Mouse (Mus musculus): ENCODE measurements at regions not wholly inside any gene's neighbourhood (a gene's known extent, or its start where the extent isn't known, plus 50 kb on each side); places are given as distances from the start of the nearest gene placed in this dataset.
"Not testable (repeated sequence)": the region's sequence is repeated elsewhere in the genome, so short reads cannot be mapped to it uniquely, and the experiment has no call there.

GRCm38 (mm10) chr2:135525779-135526178 lies 133.0 kb upstream of the Plcb4 start:
- DNase-seq (ENCODE audit: extremely low spot score in 1 of 2, low spot score in 2 of 2) = no peak
- intact Hi-C loops (cut with DNase I) = no loop called here

DNA sequence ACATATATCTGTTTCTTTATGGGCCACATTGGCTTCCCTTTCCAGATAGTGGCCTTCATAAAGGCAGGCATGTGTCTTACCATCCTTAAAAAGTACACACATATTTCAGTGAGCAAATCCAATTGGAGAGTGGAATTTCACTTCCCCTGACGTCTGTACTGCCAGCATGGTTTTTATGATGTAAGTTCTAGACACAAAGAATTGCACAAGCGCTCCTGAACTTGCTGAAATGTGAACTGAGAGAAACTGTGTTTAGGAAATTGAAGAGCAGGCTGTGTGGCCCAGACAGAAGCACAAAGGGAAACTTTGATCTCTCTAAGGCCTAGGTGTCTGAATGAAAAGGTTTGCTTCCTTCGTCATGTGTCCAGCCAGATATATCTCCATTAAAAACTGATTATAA lies 129.2 kb upstream of the Plcb4 start:
- DNase-seq (ENCODE audit: extremely low spot score in 1 of 2, low spot score in 2 of 2) = no peak
- intact Hi-C loops (cut with DNase I) = no loop called here

DNA sequence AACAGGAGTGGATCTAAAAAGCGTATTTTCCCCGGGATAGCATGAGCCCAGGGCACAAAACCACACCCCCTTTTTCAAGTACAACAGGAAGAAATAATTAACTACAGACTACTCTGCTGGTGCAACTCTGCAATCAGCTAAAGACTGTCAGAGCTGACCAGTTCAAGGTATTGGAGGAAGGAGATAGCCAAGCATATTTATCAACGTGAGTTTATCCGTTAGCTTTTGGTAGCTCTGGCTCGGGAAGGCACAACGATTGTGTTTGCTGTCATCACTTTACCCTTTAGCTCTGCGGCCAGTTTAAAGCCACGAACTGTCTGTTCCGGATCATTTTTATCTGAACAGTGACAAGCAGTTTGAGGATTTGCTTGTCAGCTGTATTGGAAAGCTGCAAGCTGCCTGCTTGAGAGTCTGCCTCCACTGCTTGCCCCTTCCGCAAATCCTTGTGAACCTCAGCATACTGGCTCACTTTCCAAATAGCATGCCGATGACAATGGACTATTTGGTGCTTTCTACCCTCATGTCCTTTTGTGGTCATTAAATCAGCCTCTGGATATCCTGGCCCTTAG lies 122.4 kb upstream of the Plcb4 start:
- DNase-seq (ENCODE audit: extremely low spot score in 1 of 2, low spot score in 2 of 2) = no peak
- intact Hi-C loops (cut with DNase I) = no loop called here

DNA sequence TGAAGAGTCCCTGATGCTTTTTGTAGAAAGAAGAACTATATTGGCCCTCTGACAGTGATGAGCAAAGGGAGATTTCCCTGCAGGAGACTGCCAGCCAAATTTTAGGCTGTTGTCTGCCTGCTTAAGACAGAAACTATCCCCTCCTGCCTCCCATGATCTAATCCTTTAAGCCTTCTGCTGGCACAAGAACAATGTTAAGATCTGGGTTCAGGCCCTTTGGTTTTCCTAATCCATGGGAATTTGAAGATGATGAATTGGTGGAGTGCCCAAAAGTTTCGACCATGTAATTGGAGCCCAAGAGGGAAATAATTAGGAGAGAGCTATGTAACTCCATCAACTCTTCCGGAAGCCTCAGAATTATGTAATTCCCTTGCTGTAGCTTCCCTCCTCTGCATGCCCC lies 120.8 kb upstream of the Plcb4 start:
- intact Hi-C loops (cut with DNase I) = no loop called here
- no peak for DNase-seq (ENCODE audit: extremely low spot score in 1 of 2, low spot score in 2 of 2)

DNA sequence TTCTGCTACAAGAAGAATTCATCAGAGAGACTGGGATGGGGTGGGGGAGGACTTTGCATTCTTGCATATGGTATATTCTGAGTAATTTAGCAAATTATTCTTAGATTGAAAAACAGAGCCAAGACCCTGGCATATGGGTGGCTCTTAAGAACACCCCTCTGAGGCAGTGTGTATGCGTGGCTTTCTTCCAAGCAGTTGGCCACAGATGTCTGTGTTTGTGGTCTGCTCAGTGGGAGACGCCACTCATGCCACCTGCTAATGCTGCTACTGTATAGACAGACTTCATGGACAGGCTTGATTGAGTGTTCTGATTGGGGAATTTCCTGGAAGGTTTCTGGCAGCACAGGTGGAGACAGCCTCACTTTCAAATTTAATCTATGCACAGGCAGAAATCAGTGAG lies 117.8 kb upstream of the Plcb4 start:
- peak; percentile 27 to 38 for DNase-seq (ENCODE audit: extremely low spot score in 1 of 2, low spot score in 2 of 2)
- intact Hi-C loops (cut with DNase I) = no loop called here

GRCm38 (mm10) chr2:135541930-135542329 lies 116.9 kb upstream of the Plcb4 start:
- DNase-seq (ENCODE audit: extremely low spot score in 1 of 2, low spot score in 2 of 2) = no peak
- intact Hi-C loops (cut with DNase I) = no loop called here

DNA sequence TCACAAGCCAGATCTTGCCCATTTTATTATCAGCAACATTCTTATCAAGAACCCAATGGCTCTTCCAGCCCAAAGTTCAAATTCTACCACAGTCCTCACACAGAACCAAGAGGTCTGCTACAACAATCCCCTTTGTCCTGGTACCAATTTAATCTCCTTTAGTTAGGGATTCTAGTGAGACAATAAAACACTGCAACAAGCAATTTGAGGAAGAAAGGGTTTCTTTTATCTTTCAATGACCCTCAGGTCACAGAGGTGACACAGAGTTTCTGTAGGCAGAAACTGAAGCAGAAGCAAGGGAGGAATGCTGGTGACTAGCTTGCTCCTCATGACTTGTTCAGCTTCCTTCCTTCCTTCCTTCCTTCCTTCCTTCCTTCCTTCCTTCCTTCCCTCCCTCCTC lies 113.9 kb upstream of the Plcb4 start:
- no peak for DNase-seq (ENCODE audit: extremely low spot score in 1 of 2, low spot score in 2 of 2)
- intact Hi-C loops (cut with DNase I) = no loop called here

DNA sequence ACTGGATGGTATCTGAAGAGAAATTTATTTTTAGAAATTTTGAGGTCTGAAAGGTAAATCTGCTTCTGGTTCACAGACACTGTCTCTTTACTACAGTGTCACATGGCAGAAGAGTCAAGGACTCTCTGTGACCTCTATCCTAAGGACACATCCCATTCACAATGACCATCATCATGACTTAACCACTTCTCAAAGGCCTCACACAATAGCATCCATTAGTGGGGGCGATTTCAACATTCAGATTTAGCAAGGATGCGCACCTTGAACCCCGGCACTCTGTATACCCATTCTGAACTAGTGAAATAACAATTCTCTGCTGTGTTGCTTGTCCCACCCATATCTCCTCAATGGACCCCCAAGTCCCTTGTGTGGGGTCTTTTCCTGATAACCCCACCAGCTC lies 110.8 kb upstream of the Plcb4 start:
- intact Hi-C loops (cut with DNase I) = no loop called here
- DNase-seq (ENCODE audit: extremely low spot score in 1 of 2, low spot score in 2 of 2) = no peak

DNA sequence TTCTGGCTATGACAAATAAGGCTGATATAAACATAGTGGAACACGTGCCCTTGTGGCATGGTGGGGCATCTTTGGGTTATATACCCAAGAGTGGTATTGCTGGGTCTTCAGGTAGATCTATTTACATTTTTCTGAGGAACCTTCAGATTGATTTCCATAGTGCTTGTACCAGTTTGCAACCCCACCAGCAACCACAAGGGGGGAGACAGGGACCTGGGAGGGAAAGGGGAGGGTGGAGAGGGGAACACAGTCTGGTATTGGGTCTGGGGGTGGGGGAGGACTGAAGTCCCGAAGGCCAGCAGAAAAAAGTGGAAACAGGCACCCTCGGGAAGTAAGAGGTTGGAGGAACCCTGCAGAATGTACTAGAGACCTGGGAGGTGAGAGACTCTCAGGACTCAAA lies 105.8 kb upstream of the Plcb4 start:
- no peak for DNase-seq (ENCODE audit: extremely low spot score in 1 of 2, low spot score in 2 of 2)

GRCm38 (mm10) chr2:135558026-135558425 lies 100.8 kb upstream of the Plcb4 start:
- intact Hi-C loops (cut with DNase I); DNase-seq (ENCODE audit: extremely low spot score in 1 of 2, low spot score in 2 of 2): not testable (repeated sequence)

More for the DNA sequence above, 105.8 kb upstream of the Plcb4 start:
- intact Hi-C loops (cut with DNase I) = no loop called here

- intact Hi-C loops (cut with DNase I) = no loop called here
- peak in 1 of 2 experiments; percentile 43 for DNase-seq (ENCODE audit: extremely low spot score in 1 of 2, low spot score in 2 of 2)
Observed at GRCm38 (mm10) chr2:135559328-135559727, 99.5 kb upstream of the Plcb4 start.

DNA sequence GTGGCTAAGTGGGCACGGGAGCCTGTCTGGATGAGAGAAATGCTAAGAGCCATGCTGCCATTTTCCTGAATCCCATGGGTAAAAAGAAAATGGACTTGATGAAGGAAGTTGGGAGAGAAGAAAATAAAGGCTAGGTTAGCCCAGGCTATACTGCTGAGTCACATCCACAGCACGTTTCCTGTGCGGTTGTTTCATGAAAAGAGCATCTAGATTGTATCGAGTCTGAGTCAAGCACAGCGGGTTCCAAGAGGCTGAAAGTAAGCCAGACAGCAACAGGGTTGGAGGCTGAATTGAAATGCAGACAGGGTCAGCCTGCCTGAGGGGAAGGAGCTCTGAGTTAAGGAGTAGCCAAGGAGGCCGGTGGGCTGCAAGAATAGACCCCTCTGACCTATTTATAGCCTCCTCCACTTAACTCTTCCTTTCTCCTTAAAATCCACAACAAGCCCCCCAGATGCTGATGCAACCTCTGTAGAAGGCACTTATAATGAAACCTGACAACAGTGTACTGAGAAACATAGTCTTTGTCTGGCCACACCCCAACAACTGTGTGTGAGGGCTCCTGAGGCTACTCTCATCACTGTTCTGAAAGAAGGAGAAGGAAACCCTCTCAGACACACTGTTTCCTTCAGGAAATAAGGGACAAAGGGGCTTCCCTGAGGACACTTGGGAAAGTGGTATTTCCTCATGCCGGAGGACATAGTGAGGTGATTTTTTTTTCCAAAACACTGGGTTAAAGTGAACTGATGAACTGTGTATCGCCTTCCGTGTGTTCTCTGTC lies 98.7 kb upstream of the Plcb4 start:
- no peak for DNase-seq (ENCODE audit: extremely low spot score in 1 of 2, low spot score in 2 of 2)
- intact Hi-C loops (cut with DNase I) = no loop called here

DNA sequence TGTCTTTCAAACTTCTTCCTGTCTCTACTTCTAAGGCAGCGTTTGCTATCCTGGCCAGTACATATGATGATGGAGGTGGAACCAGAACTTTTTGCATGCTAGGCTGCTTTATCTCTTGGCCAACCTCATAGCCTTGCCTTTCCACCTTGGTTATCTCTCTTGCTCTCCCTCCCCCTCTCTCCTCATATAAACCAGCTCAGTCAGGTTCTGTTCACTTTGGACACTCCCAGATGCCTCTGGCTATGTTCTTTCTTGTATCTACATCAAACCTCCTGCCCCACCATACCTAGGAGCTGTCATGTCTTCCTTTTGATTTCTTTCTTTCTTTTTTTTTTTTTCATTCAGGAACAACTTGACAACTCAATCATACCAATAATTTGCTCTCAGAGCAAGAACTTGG lies 98.0 kb upstream of the Plcb4 start:
- DNase-seq (ENCODE audit: extremely low spot score in 1 of 2, low spot score in 2 of 2) = no peak
- intact Hi-C loops (cut with DNase I) = no loop called here

- no peak for DNase-seq (ENCODE audit: extremely low spot score in 1 of 2, low spot score in 2 of 2)
- intact Hi-C loops (cut with DNase I) = no loop called here
Observed at GRCm38 (mm10) chr2:135561716-135562115, 97.1 kb upstream of the Plcb4 start.

DNA sequence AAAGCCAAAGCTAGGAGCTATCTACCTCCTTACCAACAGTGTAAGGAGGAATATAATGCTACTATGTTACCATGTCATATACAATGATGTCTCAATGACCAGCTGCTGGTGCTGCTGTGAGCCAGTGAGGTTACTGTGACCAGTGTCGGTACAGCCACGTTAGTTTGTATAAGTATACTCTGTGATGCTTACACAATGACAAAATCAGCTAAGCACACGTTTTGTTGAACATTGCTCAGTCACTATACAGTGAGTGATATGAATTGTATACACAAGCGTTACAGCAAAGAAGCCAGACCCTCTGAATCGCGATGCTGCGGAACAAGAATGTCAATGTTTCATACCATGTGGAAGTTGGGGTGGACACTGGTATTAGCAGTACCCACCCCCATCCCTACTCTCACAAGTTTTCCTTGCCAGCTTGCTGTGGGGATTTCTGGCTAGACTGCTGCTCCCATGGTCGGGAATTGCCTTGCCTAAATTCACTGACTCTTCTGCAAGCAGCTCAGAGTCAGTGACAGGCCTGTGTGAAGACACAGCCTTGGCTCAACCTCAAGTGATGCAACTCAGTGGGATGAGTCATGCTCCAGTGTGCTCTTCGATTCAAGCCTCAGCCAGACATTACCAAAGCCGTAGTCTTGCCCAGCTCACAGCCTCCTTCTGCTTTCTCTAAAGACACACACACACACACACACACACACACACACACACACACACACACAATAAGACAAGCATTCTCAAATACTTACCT lies 96.5 kb upstream of the Plcb4 start:
- DNase-seq (ENCODE audit: extremely low spot score in 1 of 2, low spot score in 2 of 2) = peak; percentile 9 to 30
- intact Hi-C loops (cut with DNase I) = no loop called here

DNA sequence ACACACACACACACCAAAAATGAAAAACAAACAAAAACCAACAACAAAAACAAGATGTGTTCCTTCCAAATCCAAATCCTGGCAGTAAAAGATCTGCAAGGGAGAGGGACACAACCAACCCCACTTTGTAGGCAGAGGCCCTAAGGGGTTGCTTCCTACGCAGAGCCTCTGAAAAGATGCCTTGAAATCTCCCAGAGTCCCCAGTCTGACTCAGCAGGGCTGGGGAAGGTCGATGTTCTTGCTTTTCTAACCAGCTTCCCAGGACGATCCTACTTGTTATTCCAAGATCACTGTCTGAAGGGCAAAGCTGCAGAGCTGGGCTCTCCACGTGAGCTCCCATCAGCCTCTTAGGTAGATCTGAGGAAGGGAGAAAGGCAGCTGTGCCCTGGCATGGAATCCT lies 94.6 kb upstream of the Plcb4 start:
- intact Hi-C loops (cut with DNase I) = no loop called here
- no peak for DNase-seq (ENCODE audit: extremely low spot score in 1 of 2, low spot score in 2 of 2)

DNA sequence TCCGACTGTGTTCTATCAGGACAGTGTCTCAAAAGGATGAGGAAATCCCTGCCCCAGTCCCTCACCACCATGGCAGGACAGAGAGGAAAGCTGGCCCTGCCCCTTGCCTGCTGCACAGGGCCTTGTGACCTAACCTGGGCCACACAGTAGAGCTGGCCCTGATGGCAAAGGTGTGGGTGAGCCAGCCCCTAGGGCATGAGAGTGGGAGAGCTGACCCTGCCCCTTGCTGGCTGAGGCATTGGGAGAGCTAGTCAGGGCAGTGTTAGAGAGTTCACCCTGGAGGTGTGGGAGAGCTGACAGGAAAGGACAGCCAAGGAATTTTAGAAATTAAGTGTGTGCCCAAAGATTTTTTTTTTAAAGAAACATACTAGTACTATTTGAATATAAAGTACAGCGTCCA lies 90.5 kb upstream of the Plcb4 start:
- intact Hi-C loops (cut with DNase I) = no loop called here
- DNase-seq (ENCODE audit: extremely low spot score in 1 of 2, low spot score in 2 of 2) = no peak

DNA sequence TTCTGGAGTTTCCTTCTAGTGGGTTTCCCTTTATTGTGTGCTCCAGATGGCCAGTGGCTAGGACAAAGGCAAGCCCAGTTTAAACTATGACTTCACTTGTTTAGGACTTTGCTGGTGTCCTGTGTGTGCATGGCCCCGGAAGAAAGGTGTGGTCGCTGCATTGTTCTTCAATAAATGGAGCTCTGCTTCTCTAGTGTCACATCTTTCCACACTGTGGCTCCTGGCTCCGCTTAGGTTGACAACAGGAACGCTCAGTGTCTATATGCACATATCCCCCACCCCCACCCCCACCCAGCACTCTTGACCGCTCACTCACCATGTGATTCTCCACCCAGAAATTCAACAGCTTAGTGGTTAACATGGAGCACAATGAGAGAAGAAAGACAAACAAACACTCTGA lies 87.2 kb upstream of the Plcb4 start:
- intact Hi-C loops (cut with DNase I) = no loop called here
- peak in 1 of 2 experiments; percentile 35 for DNase-seq (ENCODE audit: extremely low spot score in 1 of 2, low spot score in 2 of 2)

DNA sequence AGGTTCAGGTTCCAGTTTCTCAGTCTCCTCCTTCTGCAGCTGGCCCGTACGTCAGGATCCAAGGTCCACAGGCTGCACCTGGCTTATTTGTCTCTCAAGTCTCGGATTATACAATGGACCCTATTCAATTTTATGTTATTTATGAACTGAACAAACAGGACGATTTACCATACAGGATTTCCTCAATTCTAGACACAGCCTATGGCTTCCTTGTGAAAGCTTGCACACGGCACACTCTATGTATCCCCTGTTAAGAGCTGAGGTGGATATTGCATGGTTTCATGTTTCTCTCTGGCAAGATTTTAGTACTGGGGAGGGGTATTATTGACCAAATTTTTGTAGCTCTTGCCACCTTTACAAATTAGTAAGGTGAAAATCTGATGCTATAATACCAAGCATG lies 81.6 kb upstream of the Plcb4 start:
- DNase-seq (ENCODE audit: extremely low spot score in 1 of 2, low spot score in 2 of 2) = no peak
- intact Hi-C loops (cut with DNase I) = no loop called here

GRCm38 (mm10) chr2:135578135-135578534 lies 80.7 kb upstream of the Plcb4 start:
- peak; percentile 21 to 22 for DNase-seq (ENCODE audit: extremely low spot score in 1 of 2, low spot score in 2 of 2)
- intact Hi-C loops (cut with DNase I) = no loop called here

Measured in left cerebral cortex, postnatal 10 days (tissue).